Mouse (Mus musculus) retina, embryonic 14.5 days (tissue): Measurements from ENCODE around the gene Ptpn11.
A peak's percentile ranks its signal among the peaks of the same experiment; 100 is the strongest.

Experiments
- DNase-seq: peaks from one replicate; pipeline ENCODE4 v3.0.0-alpha.2; 2015; ENCODE audit warnings: low spot score

The Ptpn11 gene

DNA sequence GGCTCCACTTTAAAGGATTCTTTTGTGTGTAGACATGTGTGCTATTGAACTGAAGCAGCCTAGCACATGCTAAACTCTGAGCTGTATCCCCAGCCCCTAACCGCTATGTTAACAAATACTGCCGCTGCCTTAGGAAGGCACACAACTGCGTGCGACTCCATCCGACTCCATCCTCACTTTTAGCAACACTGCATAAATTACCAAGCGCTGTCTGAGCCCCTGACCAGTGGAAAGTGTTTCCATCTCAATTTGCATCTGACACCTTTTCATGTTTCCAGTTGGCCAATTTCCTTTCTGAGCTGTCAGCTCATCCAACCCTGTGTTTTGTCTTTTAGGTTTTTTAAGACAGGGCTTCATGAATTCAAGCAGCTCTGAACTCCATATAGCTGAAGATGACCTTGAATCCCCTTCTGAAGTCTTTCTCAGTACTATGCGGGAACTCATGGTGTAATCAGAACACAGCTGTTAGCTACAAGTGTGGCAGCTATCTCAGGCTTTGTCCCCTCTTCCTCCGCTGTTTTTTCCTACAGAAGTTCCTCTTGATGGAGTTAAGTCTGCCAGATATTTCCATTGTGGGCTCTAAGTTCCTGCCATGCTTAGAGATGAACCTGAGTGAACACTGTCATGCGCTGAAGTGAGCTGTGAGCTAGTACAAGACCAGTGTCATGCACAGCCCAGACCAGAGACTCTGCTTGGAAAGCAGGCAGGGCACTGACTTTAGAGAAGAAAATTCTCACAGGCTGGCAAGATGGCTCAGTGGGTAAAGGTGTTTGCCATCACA is 11.9 kb downstream of the Ptpn11 start:
- DNase-seq, result no peak

GRCm38 (mm10) chr5:121172835-121173234 is 18.4 kb downstream of the Ptpn11 start:
- DNase-seq, result peak; percentile 11

- no peak for DNase-seq
Observed at GRCm38 (mm10) chr5:121169588-121169987, 21.6 kb downstream of the Ptpn11 start.

- DNase-seq, result no peak
Observed at GRCm38 (mm10) chr5:121166884-121167283, 24.3 kb downstream of the Ptpn11 start.

DNA sequence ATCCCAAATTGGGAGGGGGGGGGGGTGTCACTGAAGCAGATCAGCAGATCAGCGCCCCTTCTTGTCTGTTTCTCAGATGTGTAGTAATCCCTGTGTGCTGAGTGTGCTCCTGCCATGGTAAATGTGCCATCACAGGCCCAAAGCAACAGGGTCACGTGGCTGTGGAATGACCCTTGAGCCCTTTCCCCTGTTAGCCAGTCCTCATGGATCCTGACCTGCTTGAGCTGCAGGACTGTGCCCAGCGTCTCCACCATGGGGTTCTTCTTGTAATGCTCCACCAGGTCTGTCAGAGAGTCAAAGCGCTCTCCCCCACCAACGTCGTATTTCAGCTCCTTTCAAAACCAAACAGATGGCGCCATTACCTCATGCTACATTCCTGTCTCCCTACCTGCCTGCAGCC is 28.3 kb downstream of the Ptpn11 start:
- no peak for DNase-seq

DNA sequence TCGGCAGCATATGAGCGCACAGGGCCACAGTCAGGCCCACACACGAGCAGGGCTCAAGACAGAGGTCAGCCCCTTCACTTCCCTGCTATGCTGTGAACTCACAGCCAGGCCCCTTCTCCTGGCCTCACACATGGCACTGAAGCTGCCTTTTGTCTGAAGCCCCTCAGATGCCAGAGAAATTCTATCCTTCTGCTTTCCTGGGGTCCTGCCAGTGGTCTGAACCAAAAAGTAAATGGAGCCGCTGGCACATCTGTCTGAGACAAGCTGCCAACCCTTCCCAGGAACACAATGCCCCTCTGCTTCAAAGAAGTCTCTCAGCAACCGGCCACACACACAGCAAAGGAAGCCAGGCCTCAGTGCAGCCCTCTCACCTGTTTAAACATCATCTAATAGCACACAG is 28.9 kb downstream of the Ptpn11 start:
- no peak for DNase-seq

- DNase-seq, result no peak
Observed at GRCm38 (mm10) chr5:121158966-121159365, 32.2 kb downstream of the Ptpn11 start.

- no peak for DNase-seq
Observed at GRCm38 (mm10) chr5:121157489-121157888, 33.7 kb downstream of the Ptpn11 start.

GRCm38 (mm10) chr5:121157017-121157416 is 34.2 kb downstream of the Ptpn11 start:
- DNase-seq, result no peak

- DNase-seq, result no peak
Observed at GRCm38 (mm10) chr5:121156121-121156520, 35.1 kb downstream of the Ptpn11 start.

- DNase-seq, result no peak
Observed at GRCm38 (mm10) chr5:121150684-121151083, 40.5 kb downstream of the Ptpn11 start.

DNA sequence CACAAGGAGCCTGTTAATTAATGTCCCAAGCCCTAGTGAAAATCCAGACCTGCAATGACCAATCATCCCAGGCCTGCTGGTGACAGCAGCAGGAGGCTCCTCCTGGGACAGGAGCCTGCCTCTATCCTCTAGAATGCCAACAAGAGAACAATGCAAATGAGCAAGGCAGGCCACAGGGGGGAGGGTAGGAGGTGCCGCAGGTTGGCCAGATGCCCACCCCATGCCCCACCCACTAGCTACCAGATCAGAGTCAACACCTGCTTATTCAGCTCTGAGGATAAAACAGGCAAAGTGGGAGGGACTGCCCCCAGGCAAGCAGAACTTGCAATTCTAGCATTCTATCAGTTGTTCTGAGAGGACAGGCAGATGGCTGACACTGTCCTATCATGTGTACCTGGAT is 42.0 kb downstream of the Ptpn11 start:
- DNase-seq, result no peak

GRCm38 (mm10) chr5:121146275-121146674 is 44.9 kb downstream of the Ptpn11 start:
- DNase-seq, result no peak

GRCm38 (mm10) chr5:121145609-121146008 is 45.6 kb downstream of the Ptpn11 start:
- no peak for DNase-seq

- DNase-seq, result no peak
Observed at GRCm38 (mm10) chr5:121144441-121145238, 46.6 kb downstream of the Ptpn11 start.

GRCm38 (mm10) chr5:121142431-121143119 is 48.6 kb downstream of the Ptpn11 start:
- DNase-seq, result no peak

DNA sequence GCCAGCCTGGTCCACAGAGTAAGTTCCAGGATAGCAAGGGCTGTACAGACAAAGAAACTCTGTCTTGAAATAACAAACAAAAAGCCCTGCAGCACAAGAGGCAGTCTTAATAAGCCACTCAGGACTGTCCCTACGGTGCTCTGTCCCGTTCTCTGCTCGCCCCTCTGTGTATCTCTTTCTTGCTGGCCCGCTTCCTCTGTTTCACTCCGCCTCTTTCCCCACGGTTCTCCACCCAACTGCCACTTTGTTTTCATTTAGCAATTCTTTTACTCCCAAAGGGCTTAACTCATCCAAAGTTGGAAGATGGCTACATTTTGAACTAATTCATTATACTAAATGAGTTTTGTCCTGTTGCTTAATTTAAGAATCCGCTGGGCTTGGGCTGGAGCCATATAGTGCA is 50.9 kb downstream of the Ptpn11 start:
- DNase-seq, result no peak

GRCm38 (mm10) chr5:121137125-121137524 is 54.1 kb downstream of the Ptpn11 start:
- no peak for DNase-seq

GRCm38 (mm10) chr5:121131801-121132200 is 59.4 kb downstream of the Ptpn11 start:
- no peak for DNase-seq

DNA sequence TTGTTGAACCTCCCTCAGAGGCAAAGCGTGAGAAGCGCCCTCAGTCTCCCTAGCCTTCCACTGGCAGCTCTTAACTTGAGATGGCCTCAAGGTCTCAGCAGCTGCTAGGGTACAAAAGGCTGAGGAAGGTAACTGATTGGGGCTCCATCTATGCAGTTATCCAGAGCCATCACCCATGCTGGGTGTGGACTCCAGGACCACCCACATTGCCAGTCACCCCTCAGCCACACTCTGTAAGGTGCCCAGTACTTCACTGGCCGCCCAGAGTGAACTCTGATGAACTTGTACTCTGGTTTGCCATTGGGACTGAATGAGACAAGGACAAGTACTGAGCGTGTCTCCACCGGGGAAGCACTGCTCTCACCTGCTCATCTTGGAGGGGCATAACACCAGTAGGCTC is 61.9 kb downstream of the Ptpn11 start:
- no peak for DNase-seq

GRCm38 (mm10) chr5:121126051-121126450 is 65.1 kb downstream of the Ptpn11 start:
- DNase-seq, result peak; percentile 38

GRCm38 (mm10) chr5:121125563-121125962 is 65.6 kb downstream of the Ptpn11 start:
- no peak for DNase-seq
